Mouse (Mus musculus) CH12.LX (cell line): ENCODE measurements at regions not wholly inside any gene's neighbourhood (a gene's known extent, or its start where the extent isn't known, plus 50 kb on each side); places are given as distances from the start of the nearest gene placed in this dataset.

ENCODE experiments used
- BHLHE40 ChIP-seq: IDR thresholded peaks from 2 replicates; pipeline ENCODE4 v1.6.1; 2011; ENCODE audit warnings: mild to moderate bottlenecking, low read depth, low read length, improper control_type of control experiment
- CHD2 ChIP-seq: IDR thresholded peaks from 2 replicates; pipeline ENCODE4 v1.6.1; 2011; ENCODE audit warnings: low read length, improper control_type of control experiment
- CTCF ChIP-seq, 2 experiments: IDR thresholded peaks in 1 of 2; conservative IDR thresholded peaks in 1 of 2; 2 replicates each; pipeline ENCODE4 v1.5.1; 2011 to 2012; ENCODE audit warnings: low read depth in 2 of 2, low read length in 2 of 2, improper control_type of control experiment in 1 of 2, inconsistent platforms in 1 of 2, mild to moderate bottlenecking in 1 of 2, moderate library complexity in 1 of 2
- EP300 ChIP-seq: IDR thresholded peaks from 2 replicates; pipeline ENCODE4 v1.6.1; 2011; ENCODE audit warnings: low read length, improper control_type of control experiment
- GABPA ChIP-seq: IDR thresholded peaks from 2 replicates; pipeline ENCODE4 v1.6.1; 2012; ENCODE audit warnings: low read depth, low read length, improper control_type of control experiment, inconsistent platforms; ENCODE audit not compliant: insufficient replicate concordance
- HCFC1 ChIP-seq: IDR thresholded peaks from 2 replicates; pipeline ENCODE4 v1.6.1; 2012; ENCODE audit warnings: low read depth, mild to moderate bottlenecking, inconsistent platforms, low read length, improper control_type of control experiment
- MAFK ChIP-seq: IDR thresholded peaks from 2 replicates; pipeline ENCODE4 v1.6.1; 2011; ENCODE audit warnings: low read length, improper control_type of control experiment; ENCODE audit not compliant: insufficient replicate concordance
- MAX ChIP-seq: IDR thresholded peaks from 2 replicates; pipeline ENCODE4 v1.6.1; 2011; ENCODE audit warnings: low read length, improper control_type of control experiment
- MXI1 ChIP-seq: IDR thresholded peaks from 2 replicates; pipeline ENCODE4 v1.6.1; 2011; ENCODE audit warnings: mild to moderate bottlenecking, low read depth, low read length, improper control_type of control experiment
- POLR2A ChIP-seq: IDR thresholded peaks from 2 replicates; pipeline ENCODE4 v1.6.1; 2011; ENCODE audit warnings: low read depth, mild to moderate bottlenecking, improper control_type of control experiment, low read length
- POLR2AphosphoS2 ChIP-seq: IDR thresholded peaks from 2 replicates; pipeline ENCODE4 v1.6.1; 2011; ENCODE audit warnings: low read depth, low read length, improper control_type of control experiment
- ZKSCAN1 ChIP-seq: IDR thresholded peaks from 2 replicates; pipeline ENCODE4 v1.6.1; 2012; ENCODE audit warnings: low read depth, inconsistent platforms, low read length, improper control_type of control experiment, borderline replicate concordance

DNA sequence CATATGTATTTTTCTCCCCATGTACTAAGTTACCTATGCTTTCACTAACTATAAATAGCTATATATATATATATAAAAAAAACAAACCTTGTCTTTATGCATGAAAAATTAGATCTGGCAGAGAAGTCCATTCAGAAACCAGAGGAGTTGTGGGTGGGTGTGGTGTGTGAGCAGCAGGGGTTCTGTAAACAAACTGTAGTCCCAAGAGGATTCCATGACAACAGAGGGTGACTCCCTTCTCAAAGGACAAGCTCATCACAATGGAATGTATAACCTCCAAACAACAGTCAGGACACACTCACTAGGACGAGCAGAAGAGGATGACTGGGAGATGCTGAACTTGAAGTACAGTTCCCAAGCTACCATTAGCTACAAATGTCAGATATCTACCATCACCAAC is 74.4 kb upstream of the Igf1r start:
- TF ChIP-seq MXI1 = no peak
- no peak for TF ChIP-seq POLR2A
- no peak for TF ChIP-seq EP300
- TF ChIP-seq BHLHE40 = no peak
- no peak for TF ChIP-seq CTCF (conservative IDR thresholded peaks at IDR 0.05 in 1 of 2, IDR thresholded peaks at IDR 0.05 in 1 of 2; ENCODE audit: low read depth in 2 of 2, low read length in 2 of 2)
- TF ChIP-seq GABPA = no peak
- no peak for TF ChIP-seq POLR2AphosphoS2
- TF ChIP-seq ZKSCAN1 = no peak
- no peak for TF ChIP-seq CHD2
- TF ChIP-seq MAX = no peak
- TF ChIP-seq HCFC1 = no peak
- no peak for TF ChIP-seq MAFK
